In genomic region chr3:53657744-53658534, GRCm38 (mm10) we compare ENCODE assay signal across 8 mouse cellular contexts. TPM values are rescaled to one million over a fixed set of nuclear protein-coding genes. Genes with fewer than 3 reads are reported as not detected.
DNase-seq lines count a peak whose midpoint lies in the region; ATAC-seq and TF ChIP-seq lines count a peak whose summit lies in the region.

No protein-coding gene starts in this region.

- no peak for TF ChIP-seq POLR2A in brain, embryonic 14.5 days (IDR thresholded peaks at IDR 0.05; ENCODE audit: borderline replicate concordance, extremely low read depth, insufficient read depth, insufficient read length, poor library complexity, severe bottlenecking)

- H3K36me3 ChIP-seq in heart, embryonic 15.5 days = peaks cover 9% of the 10 kb centered on the region; the same call in 1 of the 2 replicates
- peaks cover 29% of the 10 kb centered on the region for H3K36me3 ChIP-seq in midbrain, embryonic 10.5 days

- peak overlapping the region; percentile 56 for H3K9ac ChIP-seq in heart, embryonic 15.5 days

- peaks cover 15% of the 10 kb centered on the region for H3K4me1 ChIP-seq in heart, embryonic 15.5 days (replicated peaks)
- H3K4me1 ChIP-seq in midbrain, embryonic 10.5 days = peaks cover 33% of the 10 kb centered on the region

- TF ChIP-seq CTCF in brain, embryonic 14.5 days (IDR thresholded peaks at IDR 0.05; ENCODE audit: borderline replicate concordance, extremely low read depth, insufficient read depth, insufficient read length) = peak; percentile 39; the same call in 1 of the 2 replicates

- peak overlapping the region; percentile 74; the same call in 1 of the 2 replicates for H3K27ac ChIP-seq in heart, embryonic 15.5 days
- peak overlapping the region; percentile 33; the same call in 1 of the 2 replicates for H3K27ac ChIP-seq in midbrain, embryonic 10.5 days (replicated peaks)

- peak overlapping the region; percentile 99 for H3K4me2 ChIP-seq in heart, embryonic 15.5 days

- peak overlapping the region; percentile 67 for H3K4me3 ChIP-seq in heart, embryonic 15.5 days
- peak overlapping the region; percentile 77 for H3K4me3 ChIP-seq in midbrain, embryonic 10.5 days

- H3K9me3 ChIP-seq in heart, embryonic 15.5 days (replicated peaks) = peaks cover 10% of the 10 kb centered on the region
- H3K9me3 ChIP-seq in midbrain, embryonic 10.5 days (replicated peaks) = peaks cover 29% of the 10 kb centered on the region

- under 1% methylated on average over 21 of the region's 21 CpGs for WGBS in heart, embryonic 15.5 days
- under 1% methylated on average over 21 of the region's 21 CpGs for WGBS in midbrain, embryonic 10.5 days

- intact Hi-C loops in gastrocnemius, postnatal 36 days (cut with DNase I) = loop anchor here (2.0 to 5.0 kb wide), 2 partner anchors 67 to 131 kb away; no protein-coding TSS in a partner anchor

- ATAC-seq in heart, embryonic 15.5 days (replicated peaks; ENCODE audit: insufficient number of reproducible peaks, insufficient read depth, low FRiP score, low read depth) = no peak
- no peak for ATAC-seq in erythroid progenitor cell, adult 5-6 weeks (replicated peaks; ENCODE audit: low FRiP score, poor library complexity, severe bottlenecking)

- peaks cover 16% of the 10 kb centered on the region for H3K27me3 ChIP-seq in heart, embryonic 15.5 days
- H3K27me3 ChIP-seq in midbrain, embryonic 10.5 days (ENCODE audit: low read depth, poor library complexity, severe bottlenecking) = peaks cover 27% of the 10 kb centered on the region

- peak; percentile 26 for DNase-seq in heart, adult 8-10 months (ENCODE audit: low spot score)
- DNase-seq in heart, adult 11 months = no peak
- peak; percentile 70 for DNase-seq in brain, embryonic 14.5 days (ENCODE audit: low read depth)
- DNase-seq in kidney, postnatal 36 days = peak; percentile 48 to 69
- peak; percentile 52 for DNase-seq in midbrain, embryonic 10.5 days (ENCODE audit: low spot score)
- DNase-seq in gastrocnemius, postnatal 36 days = no peak

RNA-seq across cellular contexts. Expression of gene Frem2, which starts 0.8 kb away (rescaled TPM):
- 1 to 10 TPM; 1.1 to 4.9 (median 3.5) TPM for total RNA-seq in heart, adult 8-10 months (2022)
- polyA plus RNA-seq in brain, embryonic 14.5 days (2012; rRNA removed) = 2.5 and 5.8 TPM in 2 replicates
- 2.2 and 3.7 TPM in 2 replicates for polyA plus RNA-seq in heart, embryonic 15.5 days (2015; fragmentation: Nextera tagmentation; extraction: Ambion mirVana)
- polyA plus RNA-seq in midbrain, embryonic 10.5 days (2016; fragmentation: Nextera tagmentation; extraction: Ambion mirVana) = 3.3 and 4.4 TPM in 2 replicates
- total RNA-seq in erythroid progenitor cell, adult 5-6 weeks (2015; ENCODE audit: low replicate concordance) = not detected in 2 replicates
- not detected in 2 replicates for total RNA-seq in erythroid progenitor cell, adult 5-6 weeks (2017; ENCODE audit: low replicate concordance)
- total RNA-seq in gastrocnemius, postnatal 36 days (2021) = 1 to 10 TPM; 1.5 to 2.8 TPM

Comparison
In these comparisons a context has a peak if more than half of its experiments do, and no peak if none do; other contexts are left out.
1. DNase-seq: peak in heart, adult 8-10 months (single experiment), brain, embryonic 14.5 days (single experiment), kidney, postnatal 36 days (2 of 2) and midbrain, embryonic 10.5 days (single experiment); none in heart, adult 11 months (single experiment) and gastrocnemius, postnatal 36 days (0 of 2).